Mouse (Mus musculus): ENCODE results near the gene Gsdmc4.

DNA sequence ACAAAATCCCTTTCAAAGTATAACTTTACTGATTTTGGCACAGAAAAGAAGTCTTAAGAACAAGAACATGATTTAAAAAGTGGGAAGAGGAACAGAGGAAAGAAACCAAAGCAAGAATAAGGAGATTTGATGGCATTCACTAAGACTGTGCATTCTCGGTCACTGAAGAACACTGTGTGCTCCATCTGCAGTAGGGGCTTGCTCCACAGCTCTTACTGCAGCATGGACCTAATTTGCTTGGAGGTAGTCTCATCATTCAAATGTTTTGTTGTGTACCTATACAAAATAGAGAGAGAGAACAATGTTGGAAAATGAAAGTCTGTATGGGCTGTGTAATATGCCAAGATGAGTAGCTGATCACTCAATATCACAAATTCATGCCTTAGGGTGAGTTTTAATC, 19.3 kb upstream of the Gsdmc4 start:
- TF ChIP-seq CTCF (conservative IDR thresholded peaks at IDR 0.05; ENCODE audit: low read length) (no peak), POU5F1 (IDR thresholded peaks at IDR 0.05; ENCODE audit: borderline replicate concordance, low read length) (no peak), NANOG (IDR thresholded peaks at IDR 0.05; ENCODE audit: borderline replicate concordance, low read length) (no peak)

Data from E14TG2a.4 (cell line).